Mouse (Mus musculus): ENCODE measurements at regions not wholly inside any gene's neighbourhood (a gene's known extent, or its start where the extent isn't known, plus 50 kb on each side); places are given as distances from the start of the nearest gene placed in this dataset.
"Not testable (repeated sequence)": the region's sequence is repeated elsewhere in the genome, so short reads cannot be mapped to it uniquely, and the experiment has no call there.

GRCm38 (mm10) chr1:65509003-65509402 lies 227.1 kb downstream of the Pth2r start:
- intact Hi-C loops (cut with DNase I): no loop called here
- DNase-seq: no peak

- intact Hi-C loops (cut with DNase I): no loop called here
- no peak for DNase-seq
Observed at GRCm38 (mm10) chr1:65535674-65536073, 253.8 kb downstream of the Pth2r start.

GRCm38 (mm10) chr1:65538509-65538908 lies 256.7 kb downstream of the Pth2r start:
- no peak for DNase-seq
- intact Hi-C loops (cut with DNase I): no loop called here

- intact Hi-C loops (cut with DNase I): no loop called here
- DNase-seq: no peak
Observed at GRCm38 (mm10) chr1:65544219-65544864, 262.5 kb downstream of the Pth2r start.

GRCm38 (mm10) chr1:65545336-65546060 lies 263.6 kb downstream of the Pth2r start:
- intact Hi-C loops (cut with DNase I): no loop called here
- DNase-seq: no peak

GRCm38 (mm10) chr1:65548830-65549229 lies 267.0 kb downstream of the Pth2r start:
- DNase-seq: no peak
- intact Hi-C loops (cut with DNase I): no loop called here

GRCm38 (mm10) chr1:65587402-65587801 lies 305.5 kb downstream of the Pth2r start:
- intact Hi-C loops (cut with DNase I): no loop called here

GRCm38 (mm10) chr1:65635315-65635714 lies 291.0 kb upstream of the Crygf start:
- no peak for DNase-seq
- intact Hi-C loops (cut with DNase I): no loop called here

More at GRCm38 (mm10) chr1:65587402-65587801, 305.5 kb downstream of the Pth2r start:
- no peak for DNase-seq

GRCm38 (mm10) chr1:65654460-65654859 lies 271.9 kb upstream of the Crygf start:
- DNase-seq: no peak
- intact Hi-C loops (cut with DNase I): no loop called here

- intact Hi-C loops (cut with DNase I): no loop called here
Observed at GRCm38 (mm10) chr1:65681960-65682359, 244.4 kb upstream of the Crygf start.

GRCm38 (mm10) chr1:65687322-65687721 lies 239.0 kb upstream of the Crygf start:
- intact Hi-C loops (cut with DNase I): no loop called here

More at GRCm38 (mm10) chr1:65681960-65682359, 244.4 kb upstream of the Crygf start:
- no peak for DNase-seq

GRCm38 (mm10) chr1:65730262-65730661 lies 196.1 kb upstream of the Crygf start:
- intact Hi-C loops (cut with DNase I): no loop called here
- no peak for DNase-seq

More at GRCm38 (mm10) chr1:65687322-65687721, 239.0 kb upstream of the Crygf start:
- DNase-seq: no peak

GRCm38 (mm10) chr1:65757951-65758350 lies 168.4 kb upstream of the Crygf start:
- intact Hi-C loops (cut with DNase I): no loop called here

GRCm38 (mm10) chr1:65761141-65761540 lies 165.2 kb upstream of the Crygf start:
- DNase-seq: no peak

More at GRCm38 (mm10) chr1:65757951-65758350, 168.4 kb upstream of the Crygf start:
- DNase-seq: no peak

GRCm38 (mm10) chr1:65800244-65800643 lies 126.1 kb upstream of the Crygf start:
- no peak for DNase-seq
- intact Hi-C loops (cut with DNase I): no loop called here

More at GRCm38 (mm10) chr1:65761141-65761540, 165.2 kb upstream of the Crygf start:
- intact Hi-C loops (cut with DNase I): no loop called here

GRCm38 (mm10) chr1:65820771-65821170 lies 105.5 kb upstream of the Crygf start:
- no peak for DNase-seq
- intact Hi-C loops (cut with DNase I): no loop called here

GRCm38 (mm10) chr1:65841116-65841515 lies 85.2 kb upstream of the Crygf start:
- DNase-seq: no peak
- intact Hi-C loops (cut with DNase I): no loop called here

GRCm38 (mm10) chr1:65847005-65847404 lies 79.3 kb upstream of the Crygf start:
- intact Hi-C loops (cut with DNase I): no loop called here
- peak in 1 of 2 experiments; percentile 10 for DNase-seq

GRCm38 (mm10) chr1:65873691-65874090 lies 52.6 kb upstream of the Crygf start:
- DNase-seq: peak; percentile 24 to 32
- intact Hi-C loops (cut with DNase I): not testable (repeated sequence)
